ENCODE assay signal across 8 mouse cellular contexts in the genomic region with DNA sequence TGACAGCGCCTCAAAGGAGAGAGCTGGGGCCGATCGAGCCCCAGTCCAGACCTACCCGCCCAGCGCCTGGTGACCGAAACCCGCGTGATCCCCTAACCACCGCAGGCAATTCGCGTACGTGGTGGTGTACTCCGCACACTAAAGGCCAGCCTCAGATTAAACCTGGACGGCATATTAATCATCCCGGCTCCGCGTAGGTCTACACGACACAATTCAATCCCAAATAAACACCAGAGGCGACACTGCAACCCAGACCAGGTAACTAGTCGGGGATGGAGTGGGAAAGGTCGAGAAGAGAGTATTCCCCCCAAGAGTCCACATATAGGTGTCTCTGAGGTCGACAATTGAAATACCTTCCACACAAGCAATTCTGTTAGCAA.
A peak's percentile ranks its signal among the peaks of the same experiment; 100 is the strongest.
DNase-seq lines count a peak whose midpoint lies in the region; ATAC-seq and TF ChIP-seq lines count a peak whose summit lies in the region.

No protein-coding gene starts in this region.

- H3K27ac ChIP-seq in kidney, adult 2 months (ENCODE audit: insufficient read depth, low read depth, low read length): no peak overlapping the region
- no peak overlapping the region for H3K27ac ChIP-seq in bone marrow macrophage, adult 2 months (ENCODE audit: insufficient read depth, low read depth, low read length)
- H3K27ac ChIP-seq in hindbrain, embryonic 11.5 days (ENCODE audit: low read depth, low read length): peak overlapping the region; percentile 79
- peak overlapping the region; percentile 52 for H3K27ac ChIP-seq in midbrain, embryonic 11.5 days (ENCODE audit: low read depth, low read length)

- TF ChIP-seq POLR2A in kidney, adult 2 months (IDR thresholded peaks at IDR 0.05; ENCODE audit: low read depth, low read length): no peak
- no peak for TF ChIP-seq POLR2A in bone marrow macrophage, adult 2 months (IDR thresholded peaks at IDR 0.05; ENCODE audit: borderline replicate concordance, low read depth, low read length)

- H3K4me3 ChIP-seq in kidney, adult 2 months (ENCODE audit: insufficient read depth, low read depth, low read length): peak overlapping the region; percentile 93
- H3K4me3 ChIP-seq in bone marrow macrophage, adult 2 months (ENCODE audit: insufficient read depth, low read length): peak overlapping the region; percentile 68
- H3K4me3 ChIP-seq in hindbrain, embryonic 11.5 days (ENCODE audit: low read depth, low read length): peak overlapping the region; percentile 67
- H3K4me3 ChIP-seq in midbrain, embryonic 11.5 days (ENCODE audit: low read depth, low read length): peak overlapping the region; percentile 54

- H3K4me1 ChIP-seq in kidney, adult 2 months (ENCODE audit: control insufficient read depth, insufficient read depth, low read length): peaks cover 16% of the 10 kb centered on the region
- peaks cover 7% of the 10 kb centered on the region for H3K4me1 ChIP-seq in bone marrow macrophage, adult 2 months (ENCODE audit: control insufficient read depth, insufficient read depth, low read length)
- H3K4me1 ChIP-seq in hindbrain, embryonic 11.5 days (replicated peaks; ENCODE audit: control insufficient read depth, insufficient read depth, low read length): peaks cover 6% of the 10 kb centered on the region
- H3K4me1 ChIP-seq in midbrain, embryonic 11.5 days (ENCODE audit: control insufficient read depth, insufficient read depth, low read length): peaks cover 35% of the 10 kb centered on the region

- 4% methylated on average over 22 of the region's 22 CpGs for WGBS in kidney, adult 2 months
- 6% methylated on average over 22 of the region's 22 CpGs for WGBS in hindbrain, embryonic 11.5 days
- WGBS in midbrain, embryonic 11.5 days: 2% methylated on average over 22 of the region's 22 CpGs

- peak overlapping the region; percentile 67; the same call in 1 of the 2 replicates for H3K9ac ChIP-seq in hindbrain, embryonic 11.5 days (ENCODE audit: low read depth, low read length)
- H3K9ac ChIP-seq in midbrain, embryonic 11.5 days (ENCODE audit: low read length): peak overlapping the region; percentile 74

- H3K27me3 ChIP-seq in kidney, adult 2 months (replicated peaks; ENCODE audit: control insufficient read depth, insufficient read depth, low read length): no peaks in the 10 kb centered on the region
- H3K27me3 ChIP-seq in hindbrain, embryonic 11.5 days (ENCODE audit: control insufficient read depth, insufficient read depth, low read length): peaks cover 61% of the 10 kb centered on the region
- peaks cover 63% of the 10 kb centered on the region for H3K27me3 ChIP-seq in midbrain, embryonic 11.5 days (ENCODE audit: control insufficient read depth, insufficient read depth, low read length)

- TF ChIP-seq CTCF in kidney, adult 2 months (conservative IDR thresholded peaks at IDR 0.05; ENCODE audit: insufficient read depth, insufficient read length, low read depth, low read length): no peak
- no peak for TF ChIP-seq CTCF in bone marrow macrophage, adult 2 months (IDR thresholded peaks at IDR 0.05; ENCODE audit: low read depth, low read length)

- no peaks in the 10 kb centered on the region for H3K36me3 ChIP-seq in kidney, adult 2 months (ENCODE audit: control insufficient read depth, insufficient read depth, low read length)
- no peaks in the 10 kb centered on the region for H3K36me3 ChIP-seq in hindbrain, embryonic 11.5 days (ENCODE audit: control insufficient read depth, insufficient read depth, low read length)
- H3K36me3 ChIP-seq in midbrain, embryonic 11.5 days (ENCODE audit: control insufficient read depth, insufficient read depth, low read length): no peaks in the 10 kb centered on the region

- DNase-seq in kidney, adult 2 months: no peak
- no peak for DNase-seq in kidney, adult 9 months
- DNase-seq in hindbrain, embryonic 11.5 days (ENCODE audit: low spot score): no peak
- DNase-seq in midbrain, embryonic 11.5 days (ENCODE audit: low spot score, missing footprints): peak; percentile 93
- DNase-seq in adrenal gland, adult 2 months: no peak
- no peak for DNase-seq in thymus, postnatal 14 days
- no peak for DNase-seq in right cerebral cortex, postnatal 14 days

- H3K9me3 ChIP-seq in hindbrain, embryonic 11.5 days (ENCODE audit: control insufficient read depth, low read length): no peaks in the 10 kb centered on the region
- no peaks in the 10 kb centered on the region for H3K9me3 ChIP-seq in midbrain, embryonic 11.5 days (ENCODE audit: control insufficient read depth, low read length)

- H3K4me2 ChIP-seq in hindbrain, embryonic 11.5 days (replicated peaks; ENCODE audit: low read depth, low read length): peak overlapping the region; percentile 78
- H3K4me2 ChIP-seq in midbrain, embryonic 11.5 days: peak overlapping the region; percentile 69

- ATAC-seq in hindbrain, embryonic 11.5 days (ENCODE audit: low FRiP score): no peak; the same call in 1 of the 2 replicates
- no peak for ATAC-seq in midbrain, embryonic 11.5 days (ENCODE audit: low FRiP score)

Comparison
In these comparisons a context has a peak if more than half of its experiments do, and no peak if none do; other contexts are left out.
1. H3K27ac ChIP-seq: peak in hindbrain, embryonic 11.5 days (single experiment) and midbrain, embryonic 11.5 days (single experiment); none in kidney, adult 2 months (single experiment) and bone marrow macrophage, adult 2 months (single experiment).
2. Peak in every context shown above with its lines, with median percentiles within 50 percentile points of each other: H3K4me3 ChIP-seq.